Mouse (Mus musculus): ENCODE measurements at regions not wholly inside any gene's neighbourhood (a gene's known extent, or its start where the extent isn't known, plus 50 kb on each side); places are given as distances from the start of the nearest gene placed in this dataset.

DNA sequence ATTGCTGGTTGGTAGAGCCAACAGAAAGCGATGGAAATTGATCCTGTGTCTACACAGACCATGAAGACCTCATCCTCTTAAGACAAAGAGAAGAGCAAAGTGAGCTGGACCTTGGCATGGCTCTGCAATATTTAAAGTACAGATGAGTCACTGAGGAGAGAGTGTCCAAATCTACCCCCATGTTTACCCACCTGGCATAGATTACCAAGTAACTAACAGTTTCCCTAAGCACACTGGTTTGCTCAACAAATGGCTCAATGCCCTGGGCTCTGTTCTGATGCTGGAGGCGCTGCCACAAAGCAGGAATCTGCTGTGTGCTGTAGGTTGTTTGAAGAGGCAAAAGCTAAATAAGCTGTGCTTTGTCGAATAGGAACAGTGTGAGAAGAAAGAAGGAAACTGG, 345.0 kb upstream of the Gm10131 start:
- DNase-seq (ENCODE audit: low spot score in 2 of 2), result no peak

DNA sequence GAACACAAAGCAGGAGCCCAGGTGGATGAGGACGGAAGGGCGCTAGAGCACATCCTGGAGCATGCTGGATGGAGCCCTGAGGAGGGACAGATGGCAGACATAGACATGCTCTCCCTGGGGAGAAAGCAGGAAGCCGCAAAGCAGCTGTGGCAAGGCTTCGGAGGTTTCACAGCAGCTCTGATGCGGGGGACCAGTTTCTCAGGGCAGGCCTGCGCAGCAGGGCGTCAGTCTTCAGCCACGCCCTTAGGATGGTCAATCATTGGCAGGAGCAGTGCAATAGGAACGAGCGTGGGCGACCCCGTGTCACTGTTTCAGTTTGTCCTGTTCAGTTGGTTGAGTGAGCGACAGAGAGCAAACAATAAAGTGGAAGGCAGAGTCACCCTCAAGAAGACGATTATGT, 343.8 kb upstream of the Gm10131 start:
- DNase-seq (ENCODE audit: low spot score in 2 of 2), result no peak

DNA sequence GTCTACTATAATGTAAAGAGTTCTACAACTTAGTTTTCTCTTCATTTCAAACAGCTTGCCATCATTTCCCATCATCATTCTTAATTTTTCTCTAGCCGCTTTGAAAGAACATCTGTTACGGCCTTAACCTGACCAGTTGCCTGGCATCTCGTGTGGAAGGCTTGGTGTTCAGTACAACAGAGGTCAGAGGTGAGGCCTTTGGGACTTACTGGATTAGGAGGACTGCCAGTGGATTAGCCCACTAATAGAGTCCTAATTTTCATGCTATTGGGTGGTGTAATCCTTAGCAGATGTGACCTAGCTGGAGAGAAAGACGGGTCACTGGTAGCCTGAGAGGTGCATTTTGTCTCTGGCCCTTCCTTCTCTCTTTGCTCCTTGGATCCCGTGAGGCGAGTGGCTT, 341.3 kb upstream of the Gm10131 start:
- no peak for DNase-seq (ENCODE audit: low spot score in 2 of 2)

DNA sequence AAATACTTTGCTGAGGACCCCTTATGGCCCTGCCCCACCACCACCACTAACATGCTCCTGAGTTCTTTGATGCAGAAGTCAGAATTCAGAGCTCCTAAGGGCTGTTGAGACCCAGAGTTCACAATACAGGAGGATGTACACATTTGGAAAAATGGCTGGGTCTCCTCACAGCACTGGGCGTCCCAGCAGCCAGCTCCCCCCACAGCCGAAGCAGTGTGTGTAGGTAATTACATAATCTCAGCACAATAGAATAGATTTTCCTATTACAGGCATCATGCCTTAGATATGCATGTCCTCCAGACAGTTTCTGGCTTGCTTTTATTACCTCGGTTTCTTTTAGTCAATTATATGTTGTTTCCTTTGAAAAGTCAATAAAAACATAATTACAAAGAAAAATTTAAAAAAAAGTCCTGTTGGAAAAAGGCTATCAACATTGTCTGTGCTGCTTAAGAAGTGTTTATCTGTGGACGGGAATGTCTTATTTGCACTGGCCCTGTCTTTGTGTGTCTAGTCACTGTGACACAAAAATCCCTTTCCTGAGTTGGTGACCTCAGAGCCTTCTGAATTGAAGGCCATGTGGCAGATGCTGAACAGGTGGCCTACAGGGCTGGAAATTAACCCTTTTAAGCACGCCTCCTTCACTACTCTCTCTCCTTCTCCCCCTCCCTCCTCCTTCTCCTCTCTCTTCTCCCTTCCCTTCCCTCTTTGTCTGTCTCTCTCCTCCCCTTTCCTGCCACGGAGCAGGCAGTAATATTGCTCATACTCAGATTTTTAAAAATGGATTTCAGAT, 339.9 kb upstream of the Gm10131 start:
- DNase-seq (ENCODE audit: low spot score in 2 of 2), result no peak

DNA sequence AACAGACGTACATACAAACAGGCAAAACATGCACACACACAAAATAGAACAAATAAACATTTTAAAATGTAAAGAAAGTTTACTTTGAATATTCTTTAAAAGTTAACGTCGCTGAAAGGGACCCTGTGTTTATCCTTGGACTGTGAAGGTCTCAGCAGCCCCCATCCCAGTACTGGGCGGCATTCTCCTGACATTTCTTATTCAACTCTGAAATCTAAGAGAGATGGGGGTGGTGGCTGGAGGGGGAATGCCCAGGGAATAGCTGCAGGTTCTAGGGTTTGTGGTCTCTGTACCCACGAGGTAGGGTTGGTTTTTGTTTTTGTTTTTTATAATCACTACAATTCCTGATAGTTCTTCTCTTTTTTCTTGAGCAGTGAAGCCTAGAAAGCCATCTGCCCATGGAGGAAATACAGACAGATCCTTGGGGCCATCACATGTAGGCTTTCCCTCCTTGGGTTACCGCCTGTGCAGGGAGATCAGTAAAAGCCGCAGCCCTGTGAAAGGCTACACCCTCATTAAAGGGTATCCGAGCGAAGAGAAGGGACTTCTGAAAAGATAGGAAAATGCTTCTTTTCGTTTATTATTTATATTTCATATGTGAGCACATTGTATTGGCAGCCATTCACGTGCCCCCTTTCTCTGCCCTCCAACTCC, 338.0 kb upstream of the Gm10131 start:
- DNase-seq (ENCODE audit: low spot score in 2 of 2), result no peak

DNA sequence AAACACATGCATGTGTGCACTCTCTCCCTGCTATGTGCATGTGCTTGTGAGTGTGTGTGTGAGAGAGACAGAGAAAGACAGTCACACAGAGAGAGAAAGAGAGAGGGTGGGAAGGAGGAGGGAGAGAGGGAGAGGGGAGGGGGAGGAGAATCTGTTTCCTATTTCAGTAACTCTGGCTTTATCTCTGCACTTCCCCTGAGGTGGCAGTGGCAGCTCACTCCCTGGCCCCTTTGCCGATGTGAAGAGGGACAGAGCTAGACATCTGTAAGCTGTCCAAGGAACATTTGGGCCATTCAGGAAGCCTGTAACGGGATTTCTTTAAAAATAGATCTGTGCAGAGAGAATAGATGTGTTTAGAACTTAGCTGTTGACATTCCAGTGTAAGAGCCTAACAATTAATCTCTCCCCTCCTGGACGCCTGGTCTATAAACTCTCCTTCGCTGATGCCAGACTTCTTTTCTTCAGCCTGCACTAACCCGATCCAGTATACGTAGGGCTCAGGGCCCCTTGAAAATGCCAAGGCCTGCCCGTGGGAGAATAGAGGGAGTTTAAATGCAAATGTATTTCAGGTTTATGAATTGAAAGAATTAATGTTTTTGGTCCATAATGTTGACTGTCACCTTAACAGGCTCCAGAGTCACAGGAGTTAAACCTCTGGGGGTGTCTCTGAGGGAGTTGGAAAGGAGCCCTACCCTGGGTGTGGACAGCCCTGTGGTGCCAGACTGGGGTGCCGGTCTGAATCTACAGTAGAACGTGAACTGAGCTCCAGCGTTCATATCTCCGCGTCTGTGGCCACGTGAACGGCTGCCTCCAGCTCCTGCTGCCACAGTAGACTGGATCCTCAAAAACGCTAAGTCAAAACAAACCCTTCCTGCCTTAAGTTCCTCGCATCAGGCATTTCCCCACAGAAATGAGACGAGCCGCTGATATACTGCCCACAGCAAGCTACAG, 336.6 kb upstream of the Gm10131 start:
- DNase-seq (ENCODE audit: low spot score in 2 of 2), result no peak

DNA sequence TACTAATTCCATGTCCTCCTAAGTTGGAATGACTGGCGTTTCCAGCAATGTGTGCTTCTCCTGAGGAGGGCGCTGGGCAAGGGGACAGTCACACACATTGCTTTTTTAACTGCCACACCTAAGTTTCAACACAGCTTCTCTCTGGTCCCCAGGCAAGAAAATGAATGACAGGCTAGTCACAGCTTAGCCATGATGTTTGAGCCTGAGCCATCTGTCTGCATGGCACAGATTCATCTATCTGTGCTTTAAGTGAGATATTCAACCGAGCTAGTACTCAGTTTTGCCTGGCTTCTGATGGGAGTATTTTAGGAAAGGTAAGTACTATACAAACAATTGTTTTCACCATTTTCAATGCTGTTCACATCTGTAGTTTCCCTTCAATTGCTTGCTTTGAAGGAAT, 331.2 kb upstream of the Gm10131 start:
- peak in 1 of 2 experiments; percentile 35 for DNase-seq (ENCODE audit: low spot score in 2 of 2)

DNA sequence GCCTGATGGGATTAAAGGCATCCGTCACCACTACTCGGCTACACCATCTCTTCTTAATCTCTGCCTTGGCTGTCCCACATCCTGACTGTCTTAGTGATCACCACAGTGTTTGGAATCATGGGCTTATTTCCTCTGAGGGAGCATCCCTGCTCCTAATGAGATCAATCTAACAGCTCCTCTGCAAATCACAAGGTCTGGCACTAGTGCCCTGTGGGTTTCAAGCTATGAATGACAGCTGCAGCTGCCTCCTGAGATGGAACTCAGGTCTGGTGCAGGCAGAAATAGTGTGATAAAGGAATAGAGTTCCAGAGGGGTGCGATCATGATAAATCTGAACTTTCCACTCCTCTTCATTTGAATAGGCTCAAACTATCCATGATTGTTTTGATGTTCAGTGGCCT, 330.2 kb upstream of the Gm10131 start:
- DNase-seq (ENCODE audit: low spot score in 2 of 2), result no peak

DNA sequence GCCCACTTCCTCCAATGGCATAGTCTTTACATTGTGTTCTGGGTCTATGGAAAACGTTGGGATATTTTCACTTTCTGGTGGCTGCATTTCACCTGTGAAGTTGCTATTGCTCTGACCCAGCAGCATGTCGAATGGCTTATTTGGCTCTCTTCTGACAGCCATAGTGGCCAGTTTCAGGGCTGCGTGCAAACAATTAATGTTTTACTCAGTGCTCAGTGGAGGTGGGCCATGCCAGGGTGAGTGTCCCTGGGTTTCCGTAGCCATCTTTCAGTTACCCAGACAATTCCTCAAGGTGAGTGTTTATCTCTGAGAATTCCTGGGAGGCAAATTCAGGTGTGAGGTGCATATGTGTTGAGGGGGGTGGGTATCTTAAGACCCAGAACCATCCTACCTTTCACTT, 329.2 kb upstream of the Gm10131 start:
- DNase-seq (ENCODE audit: low spot score in 2 of 2), result no peak

DNA sequence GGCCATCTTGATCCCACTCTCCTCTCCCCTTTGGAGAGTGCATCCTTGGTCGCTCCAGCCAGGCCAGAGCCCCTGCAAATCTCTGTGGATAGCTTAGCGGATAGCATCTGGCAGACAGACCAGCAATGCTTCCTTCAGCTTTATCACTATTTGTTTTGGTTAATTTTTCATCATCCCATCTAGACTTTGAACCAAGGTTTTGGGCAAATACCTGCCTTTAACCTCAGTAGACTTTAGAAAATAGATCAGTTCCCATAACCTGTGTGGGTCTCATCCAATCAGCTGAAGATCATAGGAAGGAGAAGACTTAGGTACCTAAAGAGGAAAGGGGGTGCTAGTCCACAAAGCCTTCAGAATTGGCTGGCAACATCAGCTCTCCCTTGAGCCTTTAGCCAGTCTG, 327.2 kb upstream of the Gm10131 start:
- DNase-seq (ENCODE audit: low spot score in 2 of 2), result no peak

DNA sequence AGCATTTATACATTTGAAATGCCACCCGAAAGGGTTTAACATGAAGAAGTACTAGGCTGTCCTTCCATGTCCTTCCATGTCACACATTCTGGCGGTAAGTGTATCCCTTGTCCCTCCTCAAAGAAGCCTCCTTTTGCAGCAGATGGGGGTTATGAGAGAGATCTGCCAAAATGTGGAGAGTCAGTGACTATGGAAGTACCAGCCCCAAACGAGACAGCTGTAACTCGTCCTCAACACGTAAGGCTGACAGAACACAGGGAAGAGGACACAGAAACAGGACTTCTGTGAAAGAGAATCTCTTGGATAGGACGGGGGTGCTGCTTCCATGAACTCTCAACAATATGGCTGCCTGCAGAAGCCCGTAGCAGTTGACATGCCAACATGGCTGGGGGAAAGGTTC, 320.4 kb upstream of the Gm10131 start:
- no peak for DNase-seq (ENCODE audit: low spot score in 2 of 2)

DNA sequence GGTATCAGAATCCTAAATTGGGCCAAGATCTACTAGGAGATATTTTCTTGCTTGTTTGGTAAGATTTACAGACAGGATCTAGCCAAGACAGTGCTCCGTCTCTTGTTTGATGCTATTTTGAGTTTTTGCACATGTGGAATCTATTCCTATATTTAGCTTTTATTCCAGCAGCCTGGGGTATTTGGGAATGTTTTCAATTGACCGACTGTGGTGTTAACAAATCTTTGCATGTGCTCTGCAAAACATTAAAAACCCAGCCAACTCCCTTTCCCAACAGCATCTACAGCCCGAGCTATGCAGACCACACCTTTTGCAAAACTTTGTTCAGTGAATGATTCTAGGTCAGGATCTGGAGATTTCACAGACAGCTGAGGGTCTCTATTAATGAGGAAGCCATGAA, 317.7 kb upstream of the Gm10131 start:
- DNase-seq (ENCODE audit: low spot score in 2 of 2), result no peak

DNA sequence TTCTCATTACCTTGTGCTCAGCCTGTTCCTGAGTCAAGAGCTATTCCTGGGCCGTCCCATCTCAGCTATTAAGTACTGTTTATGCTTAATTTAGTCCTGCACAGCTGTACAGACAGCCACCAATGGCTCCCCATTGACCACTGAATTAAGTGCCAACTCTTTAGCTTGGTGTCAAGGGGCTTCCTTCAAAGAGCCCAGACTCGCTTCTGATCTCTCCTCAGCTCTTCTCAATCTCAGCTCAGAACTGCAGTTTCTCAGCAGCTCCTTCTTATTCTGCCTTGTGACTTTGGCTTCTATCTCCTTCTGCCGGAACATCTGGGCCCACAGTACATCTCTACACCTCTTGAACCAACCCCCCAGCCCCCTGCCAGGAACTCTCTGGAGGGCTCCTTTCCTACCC, 290.0 kb upstream of the Gm10131 start:
- no peak for DNase-seq (ENCODE audit: low spot score in 2 of 2)

DNA sequence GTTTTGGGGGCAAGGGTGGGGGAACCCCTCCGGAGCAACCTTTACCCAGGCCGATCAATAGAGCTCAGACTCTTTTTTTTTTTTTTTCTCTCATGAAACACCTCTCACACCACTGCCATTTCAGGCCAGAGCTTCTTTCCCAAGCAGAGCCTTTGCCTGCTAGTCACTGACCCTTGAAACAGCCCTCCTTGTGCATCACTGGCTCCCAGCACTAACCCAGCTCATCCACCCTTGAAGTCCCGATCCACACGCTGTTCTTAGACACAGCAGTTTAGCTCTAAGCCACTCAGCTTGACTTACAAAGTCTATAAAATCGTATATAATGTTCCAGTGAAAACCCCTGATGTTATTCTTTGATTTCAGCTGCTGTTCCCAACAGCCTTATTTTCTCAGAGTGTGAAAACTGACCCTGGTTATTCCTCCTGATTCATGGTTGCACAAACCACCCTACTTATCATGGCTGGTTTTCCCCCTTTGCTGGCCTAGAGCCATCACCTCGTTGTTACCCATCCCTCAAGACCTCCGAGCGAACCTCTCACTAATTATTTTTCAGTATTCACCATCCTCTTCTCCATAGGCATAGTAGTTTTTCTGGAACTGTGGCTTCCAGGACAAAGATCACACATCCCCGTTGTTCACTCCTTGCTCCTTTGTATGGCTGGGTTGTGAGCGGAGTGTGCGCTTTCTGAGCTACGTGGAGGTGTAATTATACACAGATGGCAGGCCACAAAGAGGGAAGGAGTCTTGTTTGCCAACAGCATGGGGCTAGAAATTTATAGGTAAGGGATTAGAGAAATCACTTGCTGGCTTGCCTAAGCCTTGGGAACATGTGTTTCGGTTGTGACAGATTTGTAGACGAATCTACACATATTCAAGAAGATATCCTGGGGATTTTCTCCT, 287.6 kb upstream of the Gm10131 start:
- peak in 1 of 2 experiments; percentile 20 for DNase-seq (ENCODE audit: low spot score in 2 of 2)

DNA sequence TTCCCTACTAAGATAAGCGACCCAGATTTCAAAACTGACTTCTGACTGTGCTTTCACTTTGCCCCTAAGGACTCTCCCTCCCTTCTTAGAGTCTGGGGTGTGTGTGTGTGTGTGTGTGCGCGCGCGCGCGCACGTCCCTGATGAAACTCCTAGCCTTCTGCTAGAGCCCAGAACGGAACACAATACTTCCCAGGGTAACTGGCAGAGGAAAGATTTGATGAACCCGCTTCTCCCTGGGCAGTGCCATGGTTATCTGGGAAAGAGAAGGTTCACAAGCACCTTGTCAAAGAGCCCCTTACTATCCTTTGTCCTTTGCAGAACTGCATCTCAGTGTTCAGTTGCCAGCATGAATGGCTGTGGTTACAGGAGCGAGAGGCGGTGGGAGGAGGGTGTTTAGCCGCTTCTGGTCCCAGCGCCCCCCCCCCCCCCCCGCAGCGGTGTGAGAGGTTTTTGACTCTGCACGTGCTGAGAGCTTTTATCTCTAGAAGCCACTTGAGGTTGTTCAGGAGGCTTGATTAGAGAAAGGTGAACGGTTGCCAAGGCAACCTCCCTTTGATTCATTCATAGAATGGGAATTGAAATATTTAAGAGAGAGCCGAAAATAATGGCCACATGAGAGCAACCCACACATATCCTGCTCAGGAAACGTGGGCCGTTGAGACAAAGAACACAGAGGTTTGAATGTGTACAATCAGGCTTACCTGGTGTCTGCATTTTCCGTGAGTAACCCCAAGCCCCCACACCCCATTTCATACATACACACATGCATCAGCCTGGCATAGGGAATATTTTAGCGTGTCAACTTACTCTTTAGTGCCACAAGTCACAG, 286.3 kb upstream of the Gm10131 start:
- DNase-seq (ENCODE audit: low spot score in 2 of 2), result peak in 1 of 2 experiments; percentile 52

DNA sequence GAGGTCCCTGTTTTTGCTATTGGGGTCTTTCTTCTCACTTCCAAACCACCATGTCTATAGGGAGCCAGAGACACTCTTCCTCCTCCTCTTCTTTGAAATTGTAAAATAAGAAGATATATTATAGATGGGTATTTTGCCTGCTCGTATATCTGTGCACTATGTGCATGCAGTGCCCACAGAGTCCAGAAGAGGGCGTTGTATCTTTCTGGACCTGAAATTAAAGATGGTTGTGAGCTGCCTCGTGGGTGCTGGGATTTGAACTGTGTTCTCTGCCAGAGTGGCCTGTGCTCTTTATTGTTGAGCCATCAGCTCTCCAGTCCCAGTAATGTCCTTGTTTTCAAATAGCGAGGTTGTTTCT, 285.7 kb upstream of the Gm10131 start:
- DNase-seq (ENCODE audit: low spot score in 2 of 2), result peak in 1 of 2 experiments; percentile 14

DNA sequence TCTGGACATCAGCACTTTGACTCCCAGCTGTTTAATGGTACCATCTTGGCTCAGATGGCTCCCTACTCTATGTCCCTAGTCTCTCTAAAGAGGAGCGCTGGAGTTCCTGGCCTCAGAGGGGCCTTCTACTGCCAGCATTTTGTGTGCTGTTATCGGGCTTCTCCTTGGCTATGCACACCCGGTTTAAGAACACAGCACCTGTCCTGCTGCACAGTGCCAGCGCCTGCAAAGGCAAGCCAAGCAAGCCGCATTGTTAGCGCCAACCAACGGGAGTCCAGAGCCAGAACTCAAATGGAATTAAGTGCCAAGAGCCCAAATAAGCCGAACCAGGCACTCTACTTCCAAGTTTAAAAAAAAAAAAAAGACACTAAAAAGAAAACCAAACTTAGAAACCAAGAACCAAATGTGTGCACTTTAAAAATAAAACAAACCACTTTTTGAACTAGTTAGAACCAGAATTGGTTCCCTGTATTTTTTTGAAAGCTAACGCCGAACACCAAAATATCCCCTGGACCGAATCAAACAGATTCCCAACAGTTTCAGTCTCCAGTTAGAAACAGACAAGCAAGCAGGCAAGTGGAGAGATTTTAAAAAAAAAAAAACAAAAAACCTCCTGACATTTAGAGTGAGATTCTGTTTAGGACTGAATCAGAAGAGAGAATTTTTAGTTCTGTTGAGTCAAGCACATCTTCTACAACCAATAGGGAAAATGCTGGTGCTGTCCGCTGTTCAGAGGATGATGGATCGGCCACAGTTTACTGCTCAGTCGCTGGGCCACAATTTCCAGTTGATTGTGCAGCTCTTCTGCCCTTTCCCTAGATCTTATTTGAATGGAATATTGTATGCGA, 281.7 kb upstream of the Gm10131 start:
- DNase-seq (ENCODE audit: low spot score in 2 of 2), result peak; percentile 81 to 88

DNA sequence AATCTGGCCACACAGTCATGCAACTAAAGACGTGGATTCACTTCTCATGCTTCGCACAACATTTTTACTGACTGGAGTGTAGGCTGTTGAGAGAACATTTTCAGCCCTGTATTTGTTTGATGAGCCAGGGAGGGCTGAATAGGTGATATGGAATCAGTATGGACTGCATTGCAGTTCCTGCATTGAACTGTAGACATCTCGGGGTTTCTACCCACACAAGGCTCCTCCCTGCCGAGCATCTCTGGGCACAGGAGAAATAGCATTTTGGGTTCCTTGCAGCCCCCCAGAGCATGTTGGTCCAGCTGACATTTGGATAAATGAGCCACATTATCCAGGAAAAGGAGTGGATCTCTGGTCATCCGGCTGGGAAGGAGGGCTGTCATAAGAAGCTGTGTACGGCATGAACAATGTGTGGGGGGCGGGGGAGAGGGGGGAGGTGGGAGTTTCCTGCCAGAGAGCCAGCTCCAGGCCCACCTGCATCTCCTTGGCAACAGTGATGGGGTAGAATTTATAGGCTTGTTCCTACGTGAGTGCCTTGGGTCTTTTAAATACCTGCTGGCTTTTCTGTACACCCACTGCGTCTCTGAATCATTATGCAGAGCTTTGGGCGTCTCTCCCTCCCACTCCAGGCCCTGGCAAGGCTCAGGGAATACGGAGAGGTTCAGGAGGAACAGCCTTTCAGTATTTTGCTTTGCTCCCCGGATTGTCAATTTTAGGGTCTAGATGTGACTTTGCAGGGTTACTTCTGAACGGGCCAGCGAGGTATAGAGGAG, 280.9 kb upstream of the Gm10131 start:
- DNase-seq (ENCODE audit: low spot score in 2 of 2), result peak; percentile 67 to 78
